ENCODE assay signal across 8 mouse cellular contexts in genomic region chr4:130167814-130168213, GRCm38 (mm10). TPM values are rescaled to one million over a fixed set of nuclear protein-coding genes. Genes with fewer than 3 reads are reported as not detected.
DNase-seq lines count a peak whose midpoint lies in the region; ATAC-seq and TF ChIP-seq lines count a peak whose summit lies in the region.

No protein-coding gene starts in this region.

- H3K9ac ChIP-seq in hindbrain, postnatal 0 days (replicated peaks; ENCODE audit: low read length): no peak overlapping the region
- H3K9ac ChIP-seq in lung, postnatal 0 days (replicated peaks; ENCODE audit: low read depth): no peak overlapping the region

- no peak overlapping the region for H3K27ac ChIP-seq in hindbrain, postnatal 0 days
- H3K27ac ChIP-seq in lung, postnatal 0 days (ENCODE audit: low read length): peak overlapping the region; percentile 78

- no peak; the same call in 1 of the 2 replicates for TF ChIP-seq EP300 in lung, postnatal 0 days (IDR thresholded peaks at IDR 0.05)

- intact Hi-C loops in left cerebral cortex, postnatal 4 days (cut with DNase I): no loop called here

- ATAC-seq in hindbrain, postnatal 0 days: no peak
- ATAC-seq in lung, postnatal 0 days: peak; percentile 3

- no peaks in the 10 kb centered on the region for H3K9me3 ChIP-seq in hindbrain, postnatal 0 days (ENCODE audit: low read length)
- H3K9me3 ChIP-seq in lung, postnatal 0 days (ENCODE audit: low read length): no peaks in the 10 kb centered on the region

- H3K4me1 ChIP-seq in hindbrain, postnatal 0 days (ENCODE audit: insufficient read depth, low read length): no peaks in the 10 kb centered on the region
- peaks cover 41% of the 10 kb centered on the region for H3K4me1 ChIP-seq in lung, postnatal 0 days (ENCODE audit: insufficient read depth, low read depth, low read length)

- no peaks in the 10 kb centered on the region for H3K36me3 ChIP-seq in hindbrain, postnatal 0 days (ENCODE audit: insufficient read depth, low read length)
- H3K36me3 ChIP-seq in lung, postnatal 0 days (ENCODE audit: insufficient read depth, low read length): peaks cover 15% of the 10 kb centered on the region; the same call in 1 of the 2 replicates

- TF ChIP-seq CTCF in hindbrain, postnatal 0 days (IDR thresholded peaks at IDR 0.05; ENCODE audit: low read depth): no peak
- no peak for TF ChIP-seq CTCF in lung, postnatal 0 days (IDR thresholded peaks at IDR 0.05)

- no peak overlapping the region for H3K4me3 ChIP-seq in hindbrain, postnatal 0 days (ENCODE audit: low read length)
- H3K4me3 ChIP-seq in lung, postnatal 0 days (ENCODE audit: low read depth, low read length): no peak overlapping the region

- H3K4me2 ChIP-seq in hindbrain, postnatal 0 days (ENCODE audit: low read depth, low read length): peak overlapping the region; percentile 8; the same call in 1 of the 2 replicates
- peak overlapping the region; percentile 38 for H3K4me2 ChIP-seq in lung, postnatal 0 days (replicated peaks; ENCODE audit: low read depth, low read length)

- DNase-seq in urinary bladder, postnatal 25 days (ENCODE audit: low spot score): peak; percentile 26
- DNase-seq in urinary bladder, adult 18-20 months (ENCODE audit: low spot score in 2 of 2): no peak
- no peak for DNase-seq in hindbrain, postnatal 0 days (ENCODE audit: low spot score)
- peak; percentile 62 for DNase-seq in lung, postnatal 0 days (ENCODE audit: low spot score)
- no peak for DNase-seq in frontal cortex, adult 2 months (ENCODE audit: extremely low spot score in 1 of 2, low spot score in 1 of 2)
- no peak for DNase-seq in left cerebral cortex, postnatal 4 days
- no peak for DNase-seq in B cell, adult 2 months
- no peak for DNase-seq in left cerebral cortex, adult 18-20 months (ENCODE audit: low spot score in 2 of 2)

- peaks cover 12% of the 10 kb centered on the region; the same call in 1 of the 2 replicates for H3K27me3 ChIP-seq in hindbrain, postnatal 0 days (ENCODE audit: insufficient read depth, low read length)
- no peaks in the 10 kb centered on the region for H3K27me3 ChIP-seq in lung, postnatal 0 days (replicated peaks; ENCODE audit: insufficient read depth, low read length)

- 43% methylated on average over 9 of the region's 9 CpGs for WGBS in hindbrain, postnatal 0 days
- 28% methylated on average over 9 of the region's 9 CpGs for WGBS in lung, postnatal 0 days

RNA-seq across cellular contexts. Expression of gene Tinagl1, which starts 7.1 kb away (rescaled TPM):
- 15.1 and 15.5 TPM in 2 replicates for total RNA-seq in hindbrain, postnatal 0 days (2014; rRNA removed)
- polyA plus RNA-seq in hindbrain, postnatal 0 days (2015; fragmentation: Nextera tagmentation; extraction: Ambion mirVana): 7.2 and 7.6 TPM in 2 replicates
- 213 and 288 TPM in 2 replicates for polyA plus RNA-seq in lung, postnatal 0 days (2015; fragmentation: Nextera tagmentation; extraction: Ambion mirVana)
- polyA plus RNA-seq in frontal cortex, adult 2 months (2012; rRNA removed): 12.1 and 14.4 TPM in 2 replicates
- total RNA-seq in left cerebral cortex, postnatal 4 days (2021): 1 to 10 TPM; 1.6 to 2.5 TPM
- 10 to 100 TPM; 10.5 to 19.5 TPM for total RNA-seq in left cerebral cortex, adult 18-20 months (2021)

RNA-seq across cellular contexts. Expression of gene Hcrtr1, which starts 28.7 kb away (rescaled TPM):
- total RNA-seq in hindbrain, postnatal 0 days (2014; rRNA removed): 16.9 and 24.2 TPM in 2 replicates
- 11.3 and 12.1 TPM in 2 replicates for polyA plus RNA-seq in hindbrain, postnatal 0 days (2015; fragmentation: Nextera tagmentation; extraction: Ambion mirVana)
- 0.08 and 0.18 TPM in 2 replicates for polyA plus RNA-seq in lung, postnatal 0 days (2015; fragmentation: Nextera tagmentation; extraction: Ambion mirVana)
- 2.8 and 3.9 TPM in 2 replicates for polyA plus RNA-seq in frontal cortex, adult 2 months (2012; rRNA removed)
- 1 to 10 TPM; 1.9 to 3.6 TPM for total RNA-seq in left cerebral cortex, postnatal 4 days (2021)
- 1 to 10 TPM; 1.6 to 2.4 TPM for total RNA-seq in left cerebral cortex, adult 18-20 months (2021)

RNA-seq across cellular contexts. Expression of gene Gm853, which starts 54.4 kb away (rescaled TPM):
- 0.68 and 2.0 TPM in 2 replicates for total RNA-seq in hindbrain, postnatal 0 days (2014; rRNA removed)
- polyA plus RNA-seq in hindbrain, postnatal 0 days (2015; fragmentation: Nextera tagmentation; extraction: Ambion mirVana): 1.3 and 1.8 TPM in 2 replicates
- not detected in 2 replicates for polyA plus RNA-seq in lung, postnatal 0 days (2015; fragmentation: Nextera tagmentation; extraction: Ambion mirVana)
- polyA plus RNA-seq in frontal cortex, adult 2 months (2012; rRNA removed): not detected in 2 replicates
- not detected for total RNA-seq in left cerebral cortex, postnatal 4 days (2021)
- not detected for total RNA-seq in left cerebral cortex, adult 18-20 months (2021)

Comparison
In these comparisons a context has a peak if more than half of its experiments do, and no peak if none do; other contexts are left out.
1. DNase-seq: peak in urinary bladder, postnatal 25 days (single experiment) and lung, postnatal 0 days (single experiment); none in urinary bladder, adult 18-20 months (0 of 2), hindbrain, postnatal 0 days (single experiment), frontal cortex, adult 2 months (0 of 2), left cerebral cortex, postnatal 4 days (single experiment), B cell, adult 2 months (0 of 2) and left cerebral cortex, adult 18-20 months (0 of 2).